Mouse (Mus musculus) liver, embryonic 13.5 days (tissue): ENCODE results near the gene Btbd35f24. TPM values are rescaled to one million over a fixed set of nuclear protein-coding genes. Genes with fewer than 3 reads are reported as not detected.
"Not testable (repeated sequence)": the region's sequence is repeated elsewhere in the genome, so short reads cannot be mapped to it uniquely, and the experiment has no call there.

ENCODE experiments used
- ATAC-seq: fragments of 200-750 bp; cut with Nextera tagmentation; 2 replicates; pipeline ENCODE4 v1.8.0; 2017; ENCODE audit warnings: low read depth, mild to moderate bottlenecking, moderate number of reproducible peaks, moderate library complexity
- DNase-seq: peaks from one replicate; pipeline ENCODE4 v3.0.0; 2022
- H3K27ac ChIP-seq: fragments of 300-500 bp; sonication (generic); 2 replicates; pipeline ENCODE4 v1.5.1; 2015; ENCODE audit warnings: moderate library complexity, mild to moderate bottlenecking, inconsistent platforms
- H3K27me3 ChIP-seq: fragments of 300-500 bp; sonication (generic); 2 replicates; pipeline ENCODE4 v1.6.1; 2015; ENCODE audit warnings: mild to moderate bottlenecking, inconsistent platforms
- H3K36me3 ChIP-seq: fragments of 300-500 bp; sonication (generic); 2 replicates; pipeline ENCODE4 v1.6.1; 2015; ENCODE audit warnings: mild to moderate bottlenecking, inconsistent platforms
- H3K4me1 ChIP-seq: fragments of 300-500 bp; sonication (generic); replicated peaks from 2 replicates; pipeline ENCODE4 v1.6.1; 2015; ENCODE audit warnings: inconsistent platforms
- H3K4me2 ChIP-seq: fragments of 300-500 bp; sonication (generic); 2 replicates; pipeline ENCODE4 v1.6.1; 2015; ENCODE audit warnings: inconsistent platforms, mild to moderate bottlenecking, moderate library complexity
- H3K4me3 ChIP-seq: fragments of 300-500 bp; sonication (generic); replicated peaks from 2 replicates; pipeline ENCODE4 v1.5.1; 2015; ENCODE audit warnings: mild to moderate bottlenecking, inconsistent platforms
- H3K9ac ChIP-seq: fragments of 300-500 bp; sonication (generic); 2 replicates; pipeline ENCODE4 v1.6.1; 2015; ENCODE audit warnings: mild to moderate bottlenecking, inconsistent platforms
- H3K9me3 ChIP-seq: fragments of 300-500 bp; sonication (generic); replicated peaks from 2 replicates; pipeline ENCODE4 v1.6.1; 2016; ENCODE audit warnings: inconsistent platforms
- WGBS: fragments of 180-500 bp; shearing (Covaris S2); methylation state at CpG from one replicate; pipeline ENCODE4 v1.1.7; 2015; ENCODE audit not compliant: insufficient replicate concordance; 5-methylcytosine and 5-hydroxymethylcytosine counted together
- polyA plus RNA-seq: library from polyadenylated mRNA; unstranded; fragments of >200 nt; fragmentation: Nextera tagmentation; extraction: Ambion mirVana; gene quantifications from 2 replicates; pipeline ENCODE4 v1.2.1, GENCODE M21; 2015

Gene Btbd35f24
- polyA plus RNA-seq: not detected in 2 replicates

GRCm38 (mm10) chrX:3195727-3196126 is at the start of gene Btbd35f24:
Gene Btbd35f24 (minus strand): TSS chrX:3195827.
- H3K4me3 ChIP-seq, H3K9ac ChIP-seq, H3K4me2 ChIP-seq, ATAC-seq, H3K4me1 ChIP-seq, H3K36me3 ChIP-seq, DNase-seq, H3K9me3 ChIP-seq, H3K27ac ChIP-seq, H3K27me3 ChIP-seq: not testable (repeated sequence)
- 13% methylated on average over 1 of the region's 2 CpGs for WGBS

Other genes with a start within 250 kb of the Btbd35f24 start
- not detected in 2 replicates for gene Btbd35f23, start 119.0 kb downstream of the Btbd35f24 start, polyA plus RNA-seq
- gene Btbd35f11, start 247.9 kb upstream of the Btbd35f24 start, polyA plus RNA-seq: not detected in 2 replicates